Mouse (Mus musculus) heart, postnatal 25 days (tissue): Measurements from ENCODE around the gene Eya2. TPM values are rescaled to one million over a fixed set of nuclear protein-coding genes. Genes with fewer than 3 reads are reported as not detected.

Experiments used
- DNase-seq: peaks from one replicate; pipeline ENCODE4 v3.0.0; 2022; ENCODE audit warnings: low spot score
- intact Hi-C: fragments of 180-260 bp; cut with DNase I; formaldehyde crosslinking; loops from one replicate; pipeline ENCODE4 v1.15.1; 2025
- total RNA-seq, 2 experiments: library from RNA; stranded (reverse); gene quantifications; 2 replicates each; pipeline ENCODE4 v1.2.3; 2021

Eya2 gene
- total RNA-seq, 2 experiments from 2014 or later: 1.4 to 1.8 TPM

DNA sequence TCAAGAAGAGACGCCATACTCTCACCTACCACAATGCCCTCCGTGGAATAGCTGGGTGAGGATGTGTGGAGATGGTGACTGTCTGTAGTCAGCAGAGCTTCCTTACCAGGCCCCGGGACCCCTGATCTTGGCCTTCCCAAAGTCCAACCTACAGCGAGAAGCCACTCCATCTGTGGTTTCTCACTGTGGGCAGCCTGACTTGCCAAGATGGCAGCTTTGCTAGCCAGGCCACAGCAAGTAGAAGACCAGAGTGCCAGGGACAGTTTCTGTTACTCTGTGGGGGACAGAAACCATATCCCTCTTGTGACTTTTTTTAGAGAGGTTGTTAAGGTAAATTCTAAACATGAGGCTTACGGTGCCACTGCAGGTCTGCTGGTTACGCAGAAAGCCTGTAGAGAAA is 99.9 kb downstream of the Eya2 start:
- intact Hi-C loops: loop anchor here (10.0 kb wide), 1 partner anchor 70 kb away; no protein-coding TSS in a partner anchor
- DNase-seq: no peak

DNA sequence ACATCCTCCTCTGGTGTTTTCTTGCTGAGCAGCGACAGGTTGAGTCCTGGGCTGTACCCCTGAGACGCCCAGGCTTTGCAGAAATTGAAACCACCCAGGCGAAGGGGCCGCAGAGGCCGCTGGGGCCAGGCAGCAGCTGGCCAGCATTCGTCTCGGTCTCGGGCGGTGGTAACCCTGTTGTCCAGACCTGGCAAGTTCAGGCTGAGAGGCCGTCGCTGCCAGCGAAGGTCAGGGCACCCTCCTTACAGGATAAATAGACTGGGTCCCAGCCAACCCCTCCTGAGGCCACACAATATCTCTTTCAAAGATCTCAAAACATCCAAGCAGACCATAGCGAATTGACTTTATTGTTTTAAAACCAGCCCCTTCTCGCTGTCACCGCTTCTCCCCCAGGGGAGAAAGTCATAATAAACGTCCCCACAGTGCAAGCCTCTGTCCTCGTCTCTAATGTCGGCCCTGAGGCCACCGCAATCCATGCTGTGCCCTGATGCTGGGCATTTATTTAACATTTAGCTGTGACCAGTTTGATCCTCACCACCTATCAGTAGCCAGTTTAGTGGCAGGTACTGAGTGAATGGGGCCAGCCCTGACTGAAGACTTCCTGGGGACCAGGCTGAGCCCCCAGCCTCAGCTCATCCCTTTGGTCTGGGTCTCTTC is 105.5 kb downstream of the Eya2 start:
- intact Hi-C loops: no loop called here
- no peak for DNase-seq

DNA sequence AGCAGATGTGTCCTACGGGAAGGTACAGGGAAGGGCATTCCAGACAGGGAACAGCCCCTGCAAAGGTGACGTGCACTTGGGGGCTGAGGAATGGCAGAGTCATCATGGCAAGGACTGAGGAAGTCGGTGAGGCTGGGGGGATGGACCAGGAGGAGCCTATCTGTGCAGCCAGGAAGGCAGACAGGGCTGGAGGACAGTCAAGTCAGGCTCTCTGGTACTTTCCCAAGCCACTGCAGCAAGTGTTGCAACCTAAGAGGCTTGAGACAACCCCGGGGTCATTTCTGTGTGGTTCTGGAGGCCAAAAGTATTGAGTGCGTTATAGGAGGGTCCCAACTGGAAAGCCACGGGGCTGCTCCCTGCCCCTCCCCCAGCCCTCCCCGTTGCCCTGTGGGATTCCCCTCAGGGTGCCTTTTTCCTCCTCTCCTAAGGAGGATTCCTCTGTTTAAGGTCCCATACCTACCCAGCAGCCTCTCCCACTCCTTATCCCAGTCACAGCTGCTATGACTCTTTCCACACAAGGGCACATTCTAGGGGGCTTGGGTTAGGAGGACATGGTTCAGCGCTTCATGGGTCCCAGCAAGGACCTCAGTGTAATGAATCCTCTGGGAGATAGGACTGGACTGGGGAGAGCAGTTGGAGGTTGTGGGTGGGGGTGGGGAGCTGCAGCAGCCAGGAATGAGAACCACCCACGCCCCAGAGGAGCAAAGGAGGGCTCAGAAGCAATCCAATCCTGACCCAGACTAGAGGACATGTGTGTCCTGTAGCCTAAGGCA is 108.4 kb downstream of the Eya2 start:
- intact Hi-C loops: no loop called here
- DNase-seq: no peak

DNA sequence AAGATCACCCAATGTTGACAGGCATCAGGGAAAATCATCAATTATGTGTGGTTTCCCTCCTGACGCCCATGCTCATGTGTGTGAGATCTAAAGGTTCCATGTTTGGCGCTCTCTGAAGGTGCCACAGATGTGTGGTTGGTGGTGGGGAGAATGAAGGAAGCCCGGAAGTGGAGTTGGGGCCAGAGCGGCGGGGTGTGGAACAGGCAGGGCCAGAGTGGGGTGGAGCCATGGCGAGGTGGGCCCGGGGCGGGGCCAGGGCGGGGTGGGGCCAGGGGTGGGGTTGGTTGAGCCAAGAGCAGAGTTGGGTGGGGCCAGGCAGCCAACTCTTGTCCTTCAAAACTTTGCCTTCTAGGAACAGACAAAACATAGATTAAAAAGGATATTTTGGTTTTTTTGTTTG is 113.4 kb downstream of the Eya2 start:
- intact Hi-C loops: no loop called here
- DNase-seq: no peak

DNA sequence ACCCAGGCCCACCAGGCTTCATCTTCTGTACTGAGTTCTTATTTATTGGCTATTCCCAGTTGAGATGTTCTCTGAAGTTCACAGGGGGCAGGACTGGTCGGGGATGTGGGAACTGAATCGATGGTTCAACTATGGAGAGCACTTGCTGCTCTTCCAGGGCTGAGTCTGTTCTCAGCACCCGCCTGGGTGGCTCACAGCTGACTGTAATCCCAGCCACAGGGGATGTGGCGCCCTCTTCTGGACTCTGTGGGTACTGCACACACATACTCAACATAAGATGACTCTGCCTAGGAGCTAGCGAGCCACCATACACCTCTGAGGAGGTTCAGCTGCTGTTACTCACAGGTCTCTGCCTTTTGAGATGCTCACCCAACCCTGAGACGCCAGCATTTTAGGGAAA is 121.9 kb downstream of the Eya2 start:
- no peak for DNase-seq
- intact Hi-C loops: no loop called here

DNA sequence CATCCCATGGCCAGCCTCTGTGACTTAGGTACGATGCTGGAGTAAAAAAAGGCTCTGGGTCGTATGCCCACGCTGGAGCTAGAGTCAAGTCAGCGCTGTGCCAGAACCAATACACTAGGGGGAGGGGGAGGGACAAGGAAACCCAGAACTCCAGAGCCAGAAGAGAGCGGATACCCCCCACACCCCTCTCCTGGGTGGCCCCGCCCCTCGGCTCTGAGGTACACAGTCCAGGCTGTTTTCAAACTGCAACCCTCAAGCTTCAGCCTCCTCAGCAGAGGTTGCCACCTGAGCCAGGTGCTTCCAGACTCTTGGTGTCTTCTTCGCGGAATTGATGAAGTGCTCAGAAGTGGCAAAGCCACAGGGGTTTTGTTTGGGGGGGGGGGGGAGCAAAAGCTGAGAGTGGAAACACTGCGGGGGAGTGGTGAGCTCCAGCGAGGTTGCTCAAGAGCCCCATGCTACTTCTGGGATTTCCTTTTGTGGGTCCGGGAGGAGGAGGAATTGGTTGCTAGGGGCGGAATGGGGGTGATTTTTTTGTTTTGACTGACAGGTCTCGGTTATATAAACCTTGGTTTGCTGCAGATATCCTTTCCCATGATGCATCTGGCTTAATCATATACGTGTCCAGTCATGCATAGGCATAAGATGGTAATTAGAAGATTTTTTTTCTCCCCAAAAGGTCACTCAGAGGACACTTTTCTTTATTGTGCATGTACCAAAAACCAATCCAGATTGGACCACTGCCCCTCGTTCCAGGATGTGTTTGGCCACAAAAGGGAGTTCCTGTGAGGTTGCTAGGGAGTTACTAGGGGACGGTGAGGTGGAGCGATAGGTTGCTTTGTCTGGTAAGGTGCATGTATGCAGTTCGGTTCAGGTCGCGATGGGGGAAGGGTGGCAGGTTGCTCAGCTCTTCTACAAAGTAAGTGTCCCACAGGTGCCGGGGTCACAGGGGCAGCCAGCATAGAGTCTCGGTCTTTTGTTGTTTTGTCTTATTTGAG is 122.6 kb downstream of the Eya2 start:
- no peak for DNase-seq
- intact Hi-C loops: no loop called here

DNA sequence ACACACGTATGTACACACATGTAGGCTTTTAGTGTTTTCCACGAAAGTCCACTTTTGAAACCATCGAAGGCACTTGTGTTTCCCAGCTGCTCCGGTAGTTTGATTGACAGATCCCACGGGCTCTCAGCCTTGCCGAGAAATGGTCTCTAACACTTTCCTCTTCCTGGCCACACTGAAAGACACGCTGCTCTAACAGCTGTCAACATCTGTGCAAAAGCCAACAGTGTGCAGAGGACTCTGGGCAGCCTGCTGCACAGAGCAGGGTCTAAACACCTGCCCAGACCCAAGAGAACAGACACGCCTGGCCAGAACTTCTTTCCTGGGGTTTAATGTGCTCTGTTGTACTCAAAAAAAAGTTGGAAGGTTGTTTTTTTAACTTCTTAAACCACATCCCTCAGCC is 124.5 kb downstream of the Eya2 start:
- DNase-seq: no peak

DNA sequence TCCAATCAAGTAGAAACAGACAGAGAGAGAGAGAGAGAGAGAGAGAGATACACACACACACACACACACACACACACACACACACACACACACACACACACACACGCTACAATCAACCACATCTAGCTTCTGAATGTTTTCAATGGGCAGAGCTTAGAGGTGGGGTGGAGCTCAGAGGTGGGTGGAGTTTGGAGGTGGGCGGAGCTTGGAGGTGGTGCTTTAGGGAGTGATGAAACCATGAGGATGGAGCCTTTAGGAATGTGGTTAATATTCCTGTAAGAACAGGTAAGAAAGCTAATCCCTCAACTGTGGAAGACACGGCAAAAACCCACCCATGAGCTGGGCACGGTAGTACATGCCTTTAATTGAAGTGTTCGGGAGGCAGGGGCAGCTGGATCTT is 127.1 kb downstream of the Eya2 start:
- intact Hi-C loops: no loop called here

More for the DNA sequence above, 124.5 kb downstream of the Eya2 start:
- intact Hi-C loops: no loop called here

DNA sequence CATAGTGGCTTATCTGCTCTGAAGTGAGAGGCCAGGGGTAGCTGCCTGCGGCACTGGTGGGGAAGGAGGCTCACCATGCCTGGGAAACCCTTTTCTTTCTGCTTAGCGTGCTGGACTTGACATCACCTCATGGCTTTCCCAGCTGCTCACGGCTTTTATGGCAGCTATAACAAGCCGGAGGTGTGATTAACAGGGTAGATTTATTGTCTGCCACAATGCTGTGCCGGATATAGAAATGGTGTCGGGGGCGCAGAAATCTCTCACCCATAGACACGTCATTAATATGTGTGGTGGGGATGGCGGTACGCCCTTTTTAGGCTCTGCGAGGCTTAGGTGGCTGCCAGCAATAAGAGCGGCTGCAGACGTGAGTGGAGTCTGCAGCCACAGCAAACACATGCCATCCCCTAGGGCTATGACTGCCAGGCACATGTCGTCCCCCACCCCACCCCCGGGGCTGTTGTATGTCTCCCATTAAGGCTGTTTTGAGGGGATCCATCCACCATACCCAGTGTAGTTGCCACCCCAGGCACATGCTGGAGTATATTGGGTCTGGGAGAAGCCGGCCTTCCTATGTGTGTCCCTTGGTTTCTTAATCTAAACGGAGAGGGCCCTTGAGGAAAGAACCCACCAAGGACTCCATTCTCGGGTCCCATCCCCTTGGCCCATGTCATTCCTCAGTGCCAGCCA is 137.9 kb downstream of the Eya2 start:
- intact Hi-C loops: no loop called here
- DNase-seq: no peak

More for the DNA sequence above, 127.1 kb downstream of the Eya2 start:
- DNase-seq: no peak

DNA sequence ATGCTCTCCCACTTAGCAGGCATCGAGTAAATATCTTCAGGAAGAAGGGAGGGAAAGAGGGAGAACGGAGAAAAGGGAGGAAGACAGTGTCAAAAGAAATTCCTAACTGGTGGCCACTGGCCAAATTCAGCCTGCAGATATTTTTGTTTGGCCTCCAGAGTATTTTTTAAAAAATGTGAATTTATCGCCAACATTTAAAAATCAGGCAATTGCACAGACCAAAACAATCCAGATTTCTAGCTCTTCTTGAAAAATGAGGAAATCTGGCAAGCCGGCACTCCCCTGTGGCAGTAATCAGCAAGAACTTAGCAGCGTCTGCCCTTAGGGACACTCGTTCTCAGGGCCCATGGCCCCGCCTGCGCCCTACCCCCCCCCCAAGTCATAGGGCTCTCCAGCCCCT is 138.9 kb downstream of the Eya2 start:
- intact Hi-C loops: no loop called here
- peak; percentile 33 for DNase-seq

DNA sequence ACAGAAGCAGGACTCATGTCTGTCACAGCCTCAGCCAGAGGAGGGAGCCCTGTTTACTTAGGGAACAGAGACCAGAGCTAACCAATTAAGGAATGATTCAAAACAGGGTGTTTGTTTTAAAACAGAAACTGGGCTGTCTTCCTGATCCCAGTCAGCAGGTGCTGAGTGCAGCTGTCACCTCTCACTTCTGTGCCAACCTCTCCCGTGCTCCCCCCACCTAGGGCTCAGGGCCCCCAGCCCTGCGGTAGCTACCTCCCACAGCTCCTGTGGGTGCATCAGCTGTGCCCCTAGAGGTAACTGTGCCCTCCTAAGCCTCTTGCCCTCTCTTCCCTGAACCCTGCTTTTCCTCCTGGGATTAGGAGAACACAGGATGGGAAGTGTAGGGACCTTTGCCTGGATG is 141.5 kb downstream of the Eya2 start:
- no peak for DNase-seq
- intact Hi-C loops: no loop called here

DNA sequence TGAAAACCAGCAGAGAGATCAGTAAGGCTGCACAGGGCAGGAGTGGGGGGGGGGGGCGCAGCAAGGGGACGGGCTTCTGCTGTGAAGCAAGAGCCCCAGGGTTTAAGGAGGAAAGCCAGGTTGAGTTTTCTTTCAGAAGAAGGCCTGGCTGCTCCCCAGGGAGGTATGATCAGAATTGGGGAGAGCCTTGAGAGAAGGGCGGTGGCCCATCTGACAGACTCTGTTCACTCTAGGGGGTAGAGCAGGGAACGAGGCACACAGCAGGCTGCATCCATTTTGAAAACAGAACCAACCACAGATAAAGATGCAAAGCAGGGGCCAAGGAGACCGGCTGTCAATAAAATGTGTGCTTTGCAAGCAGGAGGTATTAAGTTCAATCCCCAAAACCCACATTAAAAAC is 145.5 kb downstream of the Eya2 start:
- intact Hi-C loops: no loop called here

DNA sequence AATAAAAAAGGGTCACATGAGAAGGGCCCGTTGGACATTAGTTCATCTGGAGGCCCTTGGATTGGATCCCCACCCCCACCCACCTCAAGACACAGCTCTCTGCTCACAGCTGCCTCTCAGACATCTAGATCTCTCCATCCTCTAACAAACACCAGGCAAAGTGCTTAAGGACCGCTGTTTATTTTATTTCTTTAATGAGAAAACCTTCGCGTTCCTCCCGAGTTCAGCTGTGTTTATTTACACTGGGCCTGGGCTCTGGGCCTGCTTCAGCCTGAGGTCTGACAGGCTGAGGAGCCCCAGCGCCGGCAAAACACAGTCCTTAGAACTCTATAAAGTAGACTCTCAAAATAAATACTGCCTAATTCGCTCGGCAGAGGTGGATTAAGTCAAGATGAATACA is 146.2 kb downstream of the Eya2 start:
- intact Hi-C loops: no loop called here

More for the DNA sequence above, 145.5 kb downstream of the Eya2 start:
- no peak for DNase-seq

DNA sequence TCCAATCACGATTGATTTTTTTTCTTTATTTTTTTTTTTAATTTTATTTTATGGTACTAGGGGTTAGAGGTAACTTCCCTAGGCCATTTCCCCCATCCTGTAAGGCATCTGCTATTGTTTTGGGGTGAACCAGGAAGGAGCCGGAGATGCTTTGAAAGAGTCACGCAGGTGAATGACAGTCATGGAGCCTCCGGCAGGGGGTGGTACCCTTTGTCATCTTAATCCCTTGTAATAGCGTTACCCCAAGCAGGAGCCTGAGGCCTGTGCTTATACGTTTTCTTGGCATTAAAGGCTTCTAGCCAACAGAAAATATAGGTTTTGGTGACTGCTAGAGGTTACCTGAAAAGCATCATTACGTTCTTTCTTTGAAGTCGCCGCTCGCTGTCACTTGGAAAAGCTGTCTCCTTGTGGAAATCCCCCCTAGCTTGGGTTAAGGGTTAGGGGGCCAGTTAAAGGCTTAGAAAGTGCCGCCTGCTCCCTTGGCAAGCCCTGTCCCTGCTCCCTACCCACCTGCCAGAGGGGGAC is 146.8 kb downstream of the Eya2 start:
- no peak for DNase-seq
- intact Hi-C loops: no loop called here

More for the DNA sequence above, 146.2 kb downstream of the Eya2 start:
- no peak for DNase-seq

DNA sequence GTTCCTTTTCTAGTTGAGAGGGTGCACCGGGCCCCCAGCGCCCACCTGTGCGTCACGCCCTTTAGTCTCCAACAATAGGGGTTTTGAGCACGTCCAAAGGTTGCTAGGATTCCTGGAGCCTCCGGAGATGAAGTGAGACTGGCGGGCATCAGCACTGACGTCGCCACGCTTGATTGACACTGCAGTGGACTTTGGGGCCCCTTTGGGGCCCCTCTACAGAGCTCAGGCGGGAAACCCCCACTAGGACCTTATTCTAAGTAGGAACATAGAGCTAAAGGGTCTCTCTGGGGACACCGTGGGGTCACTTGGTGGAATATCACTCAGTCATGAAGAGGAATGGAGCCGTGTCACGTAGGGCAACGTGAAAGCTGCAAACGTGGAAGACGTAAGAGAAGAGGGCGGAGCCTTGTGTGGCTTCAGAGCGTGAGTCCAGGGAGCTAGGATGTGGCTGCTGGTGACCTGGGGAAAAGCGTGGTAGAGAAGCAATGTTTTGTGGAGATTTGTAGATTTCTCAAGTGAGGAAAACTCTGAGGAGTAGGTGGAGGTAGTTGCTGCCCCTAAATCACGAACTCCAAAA is 147.5 kb downstream of the Eya2 start:
- intact Hi-C loops: no loop called here
- no peak for DNase-seq

DNA sequence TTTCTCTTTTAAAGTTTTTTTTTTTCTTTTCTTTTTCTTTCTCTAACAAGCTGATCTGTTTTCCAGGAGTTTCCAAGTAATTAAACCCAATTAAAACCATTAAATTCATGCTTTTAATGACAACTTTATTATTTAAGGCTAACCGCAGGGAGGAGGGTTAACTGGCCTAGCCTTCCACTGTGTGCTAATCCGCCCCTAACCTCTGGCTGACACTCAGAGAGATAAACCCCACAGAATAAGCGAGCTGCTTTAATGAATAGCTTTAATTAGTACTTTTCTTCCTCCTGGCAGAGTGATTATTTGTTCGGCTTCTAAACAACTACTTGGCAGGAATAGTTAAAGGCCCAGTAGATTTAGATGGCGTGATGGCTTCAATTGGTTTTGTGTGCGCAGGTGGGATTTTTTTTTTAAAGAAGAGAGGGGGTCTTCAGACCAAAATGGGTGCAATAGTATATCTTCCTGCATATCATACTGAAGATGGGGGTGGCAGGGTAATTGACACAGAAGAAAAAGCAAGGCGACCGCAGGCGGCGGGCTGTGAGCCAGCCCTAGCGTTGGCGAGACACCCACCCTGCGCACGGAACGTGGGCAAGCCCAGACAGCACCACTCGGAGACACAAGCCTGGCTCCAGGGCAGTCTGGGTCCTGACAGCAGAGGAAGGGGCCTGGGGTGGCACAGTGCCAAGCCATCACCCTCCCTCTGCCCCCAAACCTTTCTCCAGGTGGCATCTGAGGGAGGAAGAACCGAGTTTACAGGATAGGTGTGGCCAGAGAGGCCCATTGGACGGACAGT is 150.7 kb downstream of the Eya2 start:
- intact Hi-C loops: no loop called here
- no peak for DNase-seq

DNA sequence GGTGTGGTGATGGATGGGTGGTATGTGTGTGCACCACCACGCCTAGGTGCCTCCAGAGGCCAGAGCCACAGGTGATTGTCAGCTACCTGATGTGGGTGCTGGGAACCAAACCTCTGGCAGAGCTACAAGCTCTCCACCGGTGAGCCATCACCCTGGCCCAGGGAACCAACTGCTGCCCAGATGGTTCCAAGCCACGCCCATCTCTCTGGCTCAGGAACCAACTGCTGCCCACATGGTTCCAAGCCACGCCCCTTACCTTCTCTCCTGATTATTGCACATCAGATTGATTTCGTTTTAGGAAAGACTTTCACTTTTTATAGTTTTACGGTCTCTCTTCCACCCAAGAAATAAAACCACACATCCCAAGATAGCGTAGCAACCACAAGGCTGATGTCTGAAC is 153.1 kb downstream of the Eya2 start:
- intact Hi-C loops: no loop called here
- no peak for DNase-seq

DNA sequence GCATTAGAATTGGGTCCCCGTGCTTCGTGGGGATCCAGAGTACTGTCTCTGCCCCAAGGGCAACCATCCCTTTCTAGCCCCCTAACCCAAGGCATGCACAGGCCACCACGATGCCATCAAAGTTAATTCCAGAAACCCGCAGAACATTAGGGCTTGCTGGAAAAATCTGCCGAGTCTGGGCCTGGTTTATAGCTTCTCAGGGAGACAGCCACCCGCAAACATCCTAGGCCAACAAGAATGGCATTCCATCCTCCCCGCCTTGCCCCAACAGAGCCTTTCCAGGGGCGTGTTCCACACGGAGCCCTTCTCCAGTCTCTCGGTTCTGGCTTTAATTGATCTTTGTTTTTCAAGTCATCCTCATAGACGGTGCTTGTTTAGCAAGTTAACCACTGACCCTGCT is 153.6 kb downstream of the Eya2 start:
- no peak for DNase-seq
- intact Hi-C loops: no loop called here
